Mouse (Mus musculus): ENCODE data around the gene Rhov. TPM values are rescaled to one million over a fixed set of nuclear protein-coding genes. Genes with fewer than 3 reads are reported as not detected.

Gene Rhov
- total and polyA plus RNA-seq, 2 experiments from 2014 or later = 27.8 to 29.3 TPM

GRCm38 (mm10) chr2:119292281-119292680 lies 21.2 kb upstream of the Rhov start:
- 93% methylated on average over 5 of the region's 5 CpGs for WGBS
- H3K4me1 ChIP-seq (ENCODE audit: insufficient read depth) = peaks cover 5% of the 10 kb centered on the region; the same call in 1 of the 2 replicates
- peaks cover 56% of the 10 kb centered on the region for H3K36me3 ChIP-seq (ENCODE audit: insufficient read depth)
- ATAC-seq = no peak
- H3K27ac ChIP-seq (ENCODE audit: low read depth, low read length) = no peak overlapping the region
- no peaks in the 10 kb centered on the region for H3K9me3 ChIP-seq (ENCODE audit: low read length)
- H3K4me2 ChIP-seq (ENCODE audit: low read depth) = no peak overlapping the region
- H3K4me3 ChIP-seq (ENCODE audit: low read depth, low read length) = no peak overlapping the region
- no peak for DNase-seq
- no peak for TF ChIP-seq CTCF (IDR thresholded peaks at IDR 0.05; ENCODE audit: low read depth)
- H3K27me3 ChIP-seq (ENCODE audit: insufficient read depth, low read length) = no peaks in the 10 kb centered on the region
- H3K9ac ChIP-seq = no peak overlapping the region

- DNase-seq = no peak
- Histone ChIP-seq H3K4me3 (ENCODE audit: low read depth, low read length) (peak overlapping the region; percentile 66), H3K27ac (ENCODE audit: low read depth, low read length) (peak overlapping the region; percentile 57), H3K9ac (peak overlapping the region; percentile 70), H3K27me3 (ENCODE audit: insufficient read depth, low read length) (no peaks in the 10 kb centered on the region), H3K9me3 (ENCODE audit: low read length) (no peaks in the 10 kb centered on the region), H3K36me3 (ENCODE audit: insufficient read depth) (peaks cover 38% of the 10 kb centered on the region), H3K4me2 (ENCODE audit: low read depth) (peak overlapping the region; percentile 88), H3K4me1 (ENCODE audit: insufficient read depth) (peaks cover 5% of the 10 kb centered on the region; the same call in 1 of the 2 replicates)
- ATAC-seq = peak; percentile 10; the same call in 1 of the 2 replicates
- 3% methylated on average over 11 of the region's 11 CpGs for WGBS
- no peak for TF ChIP-seq CTCF (IDR thresholded peaks at IDR 0.05; ENCODE audit: low read depth)
Measured at GRCm38 (mm10) chr2:119289014-119289416, 17.9 kb upstream of the Rhov start.

DNA sequence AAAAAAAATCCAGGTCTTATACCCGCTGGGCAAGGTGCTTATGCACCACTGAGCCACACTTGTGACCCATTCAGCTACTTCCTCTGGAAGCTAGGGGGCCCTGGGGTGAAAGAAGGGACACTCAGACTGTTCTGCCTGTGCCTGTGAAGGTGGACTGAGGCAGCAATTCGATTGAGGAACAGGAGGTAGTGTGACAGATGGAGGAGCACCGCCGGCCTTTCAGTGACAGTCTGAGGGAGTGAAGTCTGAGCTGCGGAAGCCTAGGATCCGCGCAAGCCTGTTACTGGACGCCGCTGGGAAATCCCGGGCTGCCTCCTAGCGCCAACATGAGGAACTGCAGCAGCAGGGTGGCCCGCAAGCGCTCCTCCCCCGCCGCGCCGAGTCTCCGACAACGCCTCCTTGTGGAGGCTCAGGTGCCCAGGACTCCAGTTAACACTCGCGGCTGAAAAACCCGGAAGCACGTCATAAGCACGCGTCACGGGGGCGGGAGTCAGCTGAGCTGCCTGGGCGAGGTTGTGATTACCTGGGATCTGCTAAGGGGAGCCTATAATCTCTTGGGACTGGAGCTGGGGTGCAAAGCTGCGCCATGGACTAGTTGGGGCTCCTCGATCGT lies 17.3 kb upstream of the Rhov start, which contains the start of gene Vps18:
Vps18 (plus strand) TSS at position 471 of the 613 bp plus-strand sequence.
- Histone ChIP-seq H3K4me2 (ENCODE audit: low read depth) (peak within 1 kb of the TSS; percentile 88), H3K27ac (ENCODE audit: low read depth, low read length) (peak within 1 kb of the TSS; percentile 71), H3K36me3 (ENCODE audit: insufficient read depth) (peaks cover 32% of the 10 kb centered on the region), H3K27me3 (ENCODE audit: insufficient read depth, low read length) (no peaks in the 10 kb centered on the region), H3K4me3 (ENCODE audit: low read depth, low read length) (peak within 1 kb of the TSS; percentile 66), H3K9ac (peak within 1 kb of the TSS; percentile 70), H3K9me3 (ENCODE audit: low read length) (no peaks in the 10 kb centered on the region), H3K4me1 (ENCODE audit: insufficient read depth) (peaks cover 5% of the 10 kb centered on the region; the same call in 1 of the 2 replicates)
- ATAC-seq = peak; percentile 98
- 1% methylated on average over 31 of the region's 31 CpGs for WGBS
- DNase-seq = peak; percentile 99
- peak; percentile 100 for TF ChIP-seq CTCF (IDR thresholded peaks at IDR 0.05; ENCODE audit: low read depth)

DNA sequence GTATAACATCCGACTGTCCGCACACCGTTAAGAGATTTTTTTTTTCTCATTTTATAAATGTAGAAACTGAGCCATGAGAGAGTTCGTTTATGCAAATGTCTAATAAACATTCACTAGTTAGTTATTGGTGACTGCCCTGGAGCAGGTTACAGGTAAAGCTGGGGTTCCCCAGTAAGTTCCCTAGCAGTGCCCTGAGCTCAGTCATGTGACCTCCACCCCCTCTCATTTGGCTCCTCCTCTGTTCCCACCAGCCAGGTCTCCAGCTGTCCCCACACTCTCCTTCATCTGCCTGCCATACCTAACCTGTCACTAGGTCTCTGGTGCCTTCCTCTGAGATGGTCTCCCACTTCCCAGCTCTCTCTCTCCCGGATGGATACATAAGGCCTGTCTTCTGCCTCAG lies 16.3 kb upstream of the Rhov start:
- Histone ChIP-seq H3K4me3 (ENCODE audit: low read depth, low read length) (no peak overlapping the region), H3K27me3 (ENCODE audit: insufficient read depth, low read length) (no peaks in the 10 kb centered on the region), H3K27ac (ENCODE audit: low read depth, low read length) (no peak overlapping the region), H3K4me1 (ENCODE audit: insufficient read depth) (peaks cover 5% of the 10 kb centered on the region; the same call in 1 of the 2 replicates), H3K36me3 (ENCODE audit: insufficient read depth) (peaks cover 24% of the 10 kb centered on the region), H3K4me2 (ENCODE audit: low read depth) (no peak overlapping the region), H3K9me3 (ENCODE audit: low read length) (no peaks in the 10 kb centered on the region), H3K9ac (no peak overlapping the region)
- no peak for ATAC-seq
- no peak for TF ChIP-seq CTCF (IDR thresholded peaks at IDR 0.05; ENCODE audit: low read depth)
- no peak for DNase-seq
- WGBS = 91% methylated on average over 5 of the region's 5 CpGs

GRCm38 (mm10) chr2:119281899-119282565 lies 11.0 kb upstream of the Rhov start:
- no peak for ATAC-seq
- H3K9ac ChIP-seq = no peak overlapping the region
- H3K9me3 ChIP-seq (ENCODE audit: low read length) = no peaks in the 10 kb centered on the region
- TF ChIP-seq CTCF (IDR thresholded peaks at IDR 0.05; ENCODE audit: low read depth) = no peak
- H3K4me3 ChIP-seq (ENCODE audit: low read depth, low read length) = no peak overlapping the region
- H3K27ac ChIP-seq (ENCODE audit: low read depth, low read length) = no peak overlapping the region
- no peaks in the 10 kb centered on the region for H3K36me3 ChIP-seq (ENCODE audit: insufficient read depth)
- no peaks in the 10 kb centered on the region for H3K4me1 ChIP-seq (ENCODE audit: insufficient read depth)
- DNase-seq = no peak
- no peaks in the 10 kb centered on the region for H3K27me3 ChIP-seq (ENCODE audit: insufficient read depth, low read length)
- WGBS = 88% methylated on average over 7 of the region's 7 CpGs
- no peak overlapping the region for H3K4me2 ChIP-seq (ENCODE audit: low read depth)

GRCm38 (mm10) chr2:119277810-119278209 lies 6.7 kb upstream of the Rhov start:
- WGBS = 88% methylated on average over 23 of the region's 23 CpGs
- TF ChIP-seq CTCF (IDR thresholded peaks at IDR 0.05; ENCODE audit: low read depth) = no peak
- DNase-seq = no peak
- Histone ChIP-seq H3K36me3 (ENCODE audit: insufficient read depth) (no peaks in the 10 kb centered on the region), H3K9ac (no peak overlapping the region), H3K27me3 (ENCODE audit: insufficient read depth, low read length) (no peaks in the 10 kb centered on the region), H3K4me2 (ENCODE audit: low read depth) (no peak overlapping the region), H3K4me3 (ENCODE audit: low read depth, low read length) (no peak overlapping the region), H3K9me3 (ENCODE audit: low read length) (no peaks in the 10 kb centered on the region), H3K27ac (ENCODE audit: low read depth, low read length) (no peak overlapping the region), H3K4me1 (ENCODE audit: insufficient read depth) (no peaks in the 10 kb centered on the region)
- no peak for ATAC-seq

DNA sequence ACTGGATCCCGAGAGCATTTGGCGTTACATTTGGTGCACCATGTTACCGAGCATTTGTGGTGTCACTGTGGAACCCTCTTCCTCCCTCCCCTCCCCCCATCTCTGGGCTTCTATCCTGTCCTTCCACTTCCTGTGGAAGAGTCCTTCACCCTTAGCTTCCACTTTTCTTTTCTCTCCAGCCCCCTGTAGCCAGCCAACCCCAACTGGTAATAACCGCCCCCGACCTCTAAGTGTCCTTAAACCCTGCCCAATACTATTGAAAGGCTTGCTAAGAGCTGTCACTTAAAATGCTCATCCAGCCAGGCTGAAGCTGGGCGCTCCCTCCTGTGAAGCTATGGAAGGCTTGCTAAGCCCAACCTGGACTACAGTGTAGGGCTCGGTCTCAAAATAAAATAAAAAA lies 5.9 kb upstream of the Rhov start:
- Histone ChIP-seq H3K9ac (no peak overlapping the region), H3K36me3 (ENCODE audit: insufficient read depth) (no peaks in the 10 kb centered on the region), H3K27me3 (ENCODE audit: insufficient read depth, low read length) (no peaks in the 10 kb centered on the region), H3K4me2 (ENCODE audit: low read depth) (no peak overlapping the region), H3K4me3 (ENCODE audit: low read depth, low read length) (no peak overlapping the region), H3K27ac (ENCODE audit: low read depth, low read length) (no peak overlapping the region), H3K9me3 (ENCODE audit: low read length) (no peaks in the 10 kb centered on the region), H3K4me1 (ENCODE audit: insufficient read depth) (no peaks in the 10 kb centered on the region)
- 79% methylated on average over 7 of the region's 7 CpGs for WGBS
- TF ChIP-seq CTCF (IDR thresholded peaks at IDR 0.05; ENCODE audit: low read depth) = no peak
- DNase-seq (no peak), ATAC-seq (no peak)
